Mouse (Mus musculus) cerebellum, adult 2 months (tissue): ENCODE data around the gene Cers2.

ENCODE experiments used
- CTCF ChIP-seq: fragments of 200-500 bp; IDR thresholded peaks from 2 replicates; pipeline ENCODE4 v1.5.1; 2011; ENCODE audit warnings: low read depth, mild to moderate bottlenecking, control low read depth, low read length, moderate library complexity, borderline replicate concordance; ENCODE audit not compliant: insufficient read depth
- POLR2A ChIP-seq: fragments of 200-500 bp; IDR thresholded peaks from 2 replicates; pipeline ENCODE4 v1.6.1; 2011; ENCODE audit warnings: low read length, control low read depth, borderline replicate concordance; ENCODE audit not compliant: insufficient read depth

DNA sequence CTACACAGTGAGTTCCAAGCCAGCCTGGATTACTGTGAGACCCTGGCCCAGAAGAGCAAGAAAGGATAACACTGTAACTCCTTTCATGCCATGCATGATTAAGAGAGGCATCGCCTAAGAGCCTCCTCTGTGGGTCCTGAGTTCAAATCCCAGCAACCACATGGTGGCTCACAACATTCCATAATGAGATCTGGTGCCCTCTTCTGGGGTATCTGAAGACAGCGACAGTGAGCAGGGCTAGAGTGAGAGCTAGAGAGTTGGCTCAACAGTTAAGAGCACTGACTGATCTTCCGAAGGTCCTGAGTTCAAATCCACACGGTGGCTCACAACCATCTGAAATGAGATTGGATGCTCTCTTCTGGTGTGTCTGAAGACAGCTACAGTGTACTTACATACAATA is 40.1 kb upstream of the Cers2 start:
- TF ChIP-seq POLR2A (no peak), CTCF (no peak)
